Mouse (Mus musculus) frontal cortex, adult (tissue): Measurements from ENCODE around the gene Fam178b.
A peak's percentile ranks its signal among the peaks of the same experiment; 100 is the strongest.

Source experiments
- ATAC-seq: cut with Nextera tagmentation; 2 replicates; pipeline ENCODE4 v1.9.2; 2017; ENCODE audit warnings: mild to moderate bottlenecking, moderate library complexity, mixed read lengths; ENCODE audit not compliant: low TSS enrichment

The Fam178b gene

GRCm38 (mm10) chr1:36682620-36683355, at the start of gene Fam178b:
Gene Fam178b (minus strand): TSS chr1:36683183.
- no peak for ATAC-seq

- no peak for ATAC-seq
Observed at GRCm38 (mm10) chr1:36724057-36724431, 41.1 kb upstream of the Fam178b start.

- no peak for ATAC-seq
Observed at GRCm38 (mm10) chr1:36723146-36724056, 40.4 kb upstream of the Fam178b start.

GRCm38 (mm10) chr1:36718786-36719185, 35.8 kb upstream of the Fam178b start:
- ATAC-seq, result no peak

GRCm38 (mm10) chr1:36714311-36714710, 31.3 kb upstream of the Fam178b start, which contains the start of gene Actr1b:
Gene Actr1b (minus strand): TSS chr1:36714422.
- ATAC-seq, result no peak

- no peak for ATAC-seq
Observed at GRCm38 (mm10) chr1:36711104-36711503, 28.1 kb upstream of the Fam178b start.

- peak; percentile 86 for ATAC-seq
Observed at GRCm38 (mm10) chr1:36709854-36710280, 26.9 kb upstream of the Fam178b start, which contains the start of gene 4933424G06Rik. Gene 4933424G06Rik (plus strand): TSS chr1:36710149.

- peak; percentile 28 for ATAC-seq
Observed at GRCm38 (mm10) chr1:36709055-36709853, 26.3 kb upstream of the Fam178b start.

- ATAC-seq, result no peak
Observed at GRCm38 (mm10) chr1:36708626-36709025, 25.6 kb upstream of the Fam178b start.

- ATAC-seq, result no peak
Observed at GRCm38 (mm10) chr1:36707797-36708196, 24.8 kb upstream of the Fam178b start.

GRCm38 (mm10) chr1:36707166-36707565, 24.2 kb upstream of the Fam178b start:
- peak; percentile 62 for ATAC-seq

GRCm38 (mm10) chr1:36697030-36697429, 14.0 kb upstream of the Fam178b start:
- no peak for ATAC-seq

GRCm38 (mm10) chr1:36696411-36696810, 13.4 kb upstream of the Fam178b start:
- no peak for ATAC-seq

GRCm38 (mm10) chr1:36694871-36695270, 11.9 kb upstream of the Fam178b start:
- no peak for ATAC-seq

GRCm38 (mm10) chr1:36691271-36692155, 8.5 kb upstream of the Fam178b start, which contains the start of gene Cox5b:
Gene Cox5b (plus strand): TSS chr1:36691449.
- ATAC-seq, result peak; percentile 94

GRCm38 (mm10) chr1:36690671-36691235, 7.8 kb upstream of the Fam178b start:
- no peak for ATAC-seq

- ATAC-seq, result peak; percentile 96
Observed at GRCm38 (mm10) chr1:36683810-36684467, 956 bp upstream of the Fam178b start.

GRCm38 (mm10) chr1:36680893-36681292, 2.1 kb downstream of the Fam178b start:
- ATAC-seq, result no peak

GRCm38 (mm10) chr1:36674936-36675335, 8.0 kb downstream of the Fam178b start:
- no peak for ATAC-seq
